Mouse (Mus musculus) macrophage (primary cell): ENCODE data around the gene Sav1. TPM values are rescaled to one million over a fixed set of nuclear protein-coding genes. Genes with fewer than 3 reads are reported as not detected.

Experiments
- H3K27ac ChIP-seq: fragments of 350-480 bp; formaldehyde crosslinking; 2 replicates; pipeline ENCODE4 v1.9.0; 2021
- H3K36me3 ChIP-seq: fragments of 350-480 bp; formaldehyde crosslinking; 2 replicates; pipeline ENCODE4 v1.9.0; 2021; ENCODE audit errors: inconsistent target
- H3K4me3 ChIP-seq: fragments of 350-480 bp; formaldehyde crosslinking; 2 replicates; pipeline ENCODE4 v1.9.0; 2021; ENCODE audit errors: inconsistent target
- H3K79me2 ChIP-seq: fragments of 350-480 bp; formaldehyde crosslinking; 2 replicates; pipeline ENCODE4 v1.9.0; 2021; ENCODE audit errors: inconsistent target
- WGBS: methylation state at CpG from one replicate; pipeline ENCODE4 v1.1.7; 2026; ENCODE audit warnings: inconsistent platforms; ENCODE audit not compliant: missing documents; 5-methylcytosine and 5-hydroxymethylcytosine counted together
- polyA plus RNA-seq: library from polyadenylated mRNA; stranded (reverse); fragments of 250-400 nt; gene quantifications from 3 replicates; pipeline ENCODE4 v1.2.4, GENCODE M21; 2018; ENCODE audit warnings: inconsistent platforms

The Sav1 gene
- polyA plus RNA-seq, 1 experiment from 2014 or later = 58.7 TPM

- no peak overlapping the region for H3K4me3 ChIP-seq
- no peaks in the 10 kb centered on the region for H3K36me3 ChIP-seq
- WGBS = 64% methylated on average over 7 of the region's 7 CpGs
- no peak overlapping the region for H3K27ac ChIP-seq
- no peaks in the 10 kb centered on the region for H3K79me2 ChIP-seq
Measured at GRCm38 (mm10) chr12:69926716-69927115, 60.1 kb downstream of the Sav1 start.

- no peak overlapping the region for H3K27ac ChIP-seq
- no peaks in the 10 kb centered on the region for H3K36me3 ChIP-seq
- H3K79me2 ChIP-seq = no peaks in the 10 kb centered on the region
- no peak overlapping the region for H3K4me3 ChIP-seq
- 6% methylated on average over 5 of the region's 5 CpGs for WGBS
Measured at GRCm38 (mm10) chr12:69924012-69924411, 62.8 kb downstream of the Sav1 start.

GRCm38 (mm10) chr12:69923603-69924002, 63.2 kb downstream of the Sav1 start:
- Histone ChIP-seq H3K79me2 (no peaks in the 10 kb centered on the region), H3K27ac (no peak overlapping the region), H3K36me3 (no peaks in the 10 kb centered on the region), H3K4me3 (no peak overlapping the region)
- WGBS = 59% methylated on average over 3 of the region's 3 CpGs

- no peak overlapping the region for H3K4me3 ChIP-seq
- H3K79me2 ChIP-seq = no peaks in the 10 kb centered on the region
- 70% methylated on average over 1 of the region's 3 CpGs for WGBS
- H3K36me3 ChIP-seq = no peaks in the 10 kb centered on the region
- H3K27ac ChIP-seq = no peak overlapping the region
Measured at GRCm38 (mm10) chr12:69923128-69923527, 63.7 kb downstream of the Sav1 start.

- WGBS = 95% methylated on average over 1 of the region's 1 CpGs
Measured at GRCm38 (mm10) chr12:69922099-69922498, 64.7 kb downstream of the Sav1 start.

GRCm38 (mm10) chr12:69917870-69918269, 68.9 kb downstream of the Sav1 start:
- H3K27ac ChIP-seq = no peak overlapping the region

More at GRCm38 (mm10) chr12:69922099-69922498, 64.7 kb downstream of the Sav1 start:
- Histone ChIP-seq H3K79me2 (no peaks in the 10 kb centered on the region), H3K27ac (no peak overlapping the region), H3K4me3 (no peak overlapping the region), H3K36me3 (no peaks in the 10 kb centered on the region)

More at GRCm38 (mm10) chr12:69917870-69918269, 68.9 kb downstream of the Sav1 start:
- H3K36me3 ChIP-seq = no peaks in the 10 kb centered on the region
- 90% methylated on average over 2 of the region's 2 CpGs for WGBS
- H3K79me2 ChIP-seq = no peaks in the 10 kb centered on the region
- H3K4me3 ChIP-seq = no peak overlapping the region

Other genes with a start within 250 kb of the Sav1 start
- gene Cdkl1, start 195.7 kb downstream of the Sav1 start, polyA plus RNA-seq = not detected in 3 replicates
- gene Atl1, start 94.4 kb downstream of the Sav1 start, polyA plus RNA-seq = 0.96 to 1.4 TPM (median 1.0 TPM) in 3 replicates
- 6.0 to 7.2 TPM (median 6.6 TPM) in 3 replicates for gene Map4k5, start 93.8 kb downstream of the Sav1 start, polyA plus RNA-seq
- 14.2 to 22.1 TPM (median 14.3 TPM) in 3 replicates for gene Nin, start 126.7 kb upstream of the Sav1 start, polyA plus RNA-seq
- gene Abhd12b, start 167.1 kb upstream of the Sav1 start, polyA plus RNA-seq = not detected in 3 replicates
- gene Pygl, start 244.5 kb upstream of the Sav1 start, polyA plus RNA-seq = 33.2 to 54.7 TPM (median 51.6 TPM) in 3 replicates